Mouse (Mus musculus): ENCODE data around the gene Mark2.

Mark2 gene

GRCm38 (mm10) chr19:7295959-7296358 lies 45.7 kb downstream of the Mark2 start:
- Histone ChIP-seq H3K9me3 (ENCODE audit: low read length) (no peaks in the 10 kb centered on the region), H3K4me1 (replicated peaks; ENCODE audit: low read depth, low read length) (peaks cover 68% of the 10 kb centered on the region)

GRCm38 (mm10) chr19:7295071-7295658 lies 46.5 kb downstream of the Mark2 start:
- H3K4me3 ChIP-seq (replicated peaks; ENCODE audit: low read length), result peak overlapping the region; percentile 64
- peaks cover 76% of the 10 kb centered on the region for H3K4me1 ChIP-seq (replicated peaks; ENCODE audit: low read depth, low read length)
- H3K36me3 ChIP-seq (ENCODE audit: insufficient read depth, low read length), result peaks cover 87% of the 10 kb centered on the region
- H3K27me3 ChIP-seq (ENCODE audit: insufficient read depth, low read length), result no peaks in the 10 kb centered on the region
- no peaks in the 10 kb centered on the region for H3K9me3 ChIP-seq (ENCODE audit: low read length)
- TF ChIP-seq POU5F1 (IDR thresholded peaks at IDR 0.05; ENCODE audit: borderline replicate concordance, low read length) (no peak), NANOG (IDR thresholded peaks at IDR 0.05; ENCODE audit: borderline replicate concordance, low read length) (no peak), CTCF (conservative IDR thresholded peaks at IDR 0.05; ENCODE audit: low read length) (no peak)

More at GRCm38 (mm10) chr19:7295959-7296358, 45.7 kb downstream of the Mark2 start:
- Histone ChIP-seq H3K27me3 (ENCODE audit: insufficient read depth, low read length) (no peaks in the 10 kb centered on the region), H3K4me3 (replicated peaks; ENCODE audit: low read length) (peak overlapping the region; percentile 64), H3K36me3 (ENCODE audit: insufficient read depth, low read length) (peaks cover 85% of the 10 kb centered on the region)
- TF ChIP-seq CTCF (conservative IDR thresholded peaks at IDR 0.05; ENCODE audit: low read length) (no peak), NANOG (IDR thresholded peaks at IDR 0.05; ENCODE audit: borderline replicate concordance, low read length) (no peak), POU5F1 (IDR thresholded peaks at IDR 0.05; ENCODE audit: borderline replicate concordance, low read length) (no peak)

DNA sequence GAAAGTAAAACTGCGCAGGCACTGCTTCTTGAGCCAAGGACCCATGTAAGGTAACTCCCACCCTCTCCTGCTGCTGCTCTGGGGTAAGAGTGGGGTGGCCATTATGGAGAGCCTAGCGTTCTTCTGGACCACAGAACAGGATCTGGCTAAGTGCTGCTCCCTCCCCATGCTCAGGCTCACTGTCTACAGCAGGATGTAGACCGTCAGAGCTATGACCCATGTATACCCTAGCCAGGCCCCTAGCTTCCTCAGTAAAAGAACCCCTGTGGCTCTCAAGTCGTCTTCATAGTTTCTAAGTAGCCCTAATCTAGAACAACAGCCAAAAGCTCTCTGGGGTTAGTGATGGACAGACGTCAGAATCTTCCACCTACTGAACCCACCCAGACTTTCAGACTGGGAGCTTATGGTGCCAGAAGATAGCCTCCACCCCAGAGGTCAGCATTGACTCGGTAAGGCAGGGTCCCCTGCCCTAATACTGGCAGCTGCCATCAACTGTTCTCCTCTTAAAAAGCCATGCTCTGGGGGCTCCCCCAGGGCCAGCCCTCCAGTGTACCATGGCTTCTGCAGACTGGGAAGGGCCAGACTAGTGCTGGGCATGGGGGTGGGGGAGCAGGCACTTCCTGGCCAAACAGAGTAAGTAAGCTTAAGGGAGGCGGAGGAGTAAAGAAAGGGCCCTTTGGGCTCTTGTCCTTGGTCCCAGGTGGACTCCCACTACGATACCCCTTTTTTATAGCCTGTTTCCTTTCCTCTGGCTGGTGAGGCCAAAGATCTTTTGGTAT lies 47.4 kb downstream of the Mark2 start:
- peaks cover 76% of the 10 kb centered on the region for H3K4me1 ChIP-seq (replicated peaks; ENCODE audit: low read depth, low read length)
- H3K36me3 ChIP-seq (ENCODE audit: insufficient read depth, low read length), result peaks cover 87% of the 10 kb centered on the region
- no peaks in the 10 kb centered on the region for H3K27me3 ChIP-seq (ENCODE audit: insufficient read depth, low read length)
- peak overlapping the region; percentile 64 for H3K4me3 ChIP-seq (replicated peaks; ENCODE audit: low read length)
- H3K9me3 ChIP-seq (ENCODE audit: low read length), result no peaks in the 10 kb centered on the region
- TF ChIP-seq CTCF (conservative IDR thresholded peaks at IDR 0.05; ENCODE audit: low read length) (no peak), POU5F1 (IDR thresholded peaks at IDR 0.05; ENCODE audit: borderline replicate concordance, low read length) (no peak), NANOG (IDR thresholded peaks at IDR 0.05; ENCODE audit: borderline replicate concordance, low read length) (no peak)

DNA sequence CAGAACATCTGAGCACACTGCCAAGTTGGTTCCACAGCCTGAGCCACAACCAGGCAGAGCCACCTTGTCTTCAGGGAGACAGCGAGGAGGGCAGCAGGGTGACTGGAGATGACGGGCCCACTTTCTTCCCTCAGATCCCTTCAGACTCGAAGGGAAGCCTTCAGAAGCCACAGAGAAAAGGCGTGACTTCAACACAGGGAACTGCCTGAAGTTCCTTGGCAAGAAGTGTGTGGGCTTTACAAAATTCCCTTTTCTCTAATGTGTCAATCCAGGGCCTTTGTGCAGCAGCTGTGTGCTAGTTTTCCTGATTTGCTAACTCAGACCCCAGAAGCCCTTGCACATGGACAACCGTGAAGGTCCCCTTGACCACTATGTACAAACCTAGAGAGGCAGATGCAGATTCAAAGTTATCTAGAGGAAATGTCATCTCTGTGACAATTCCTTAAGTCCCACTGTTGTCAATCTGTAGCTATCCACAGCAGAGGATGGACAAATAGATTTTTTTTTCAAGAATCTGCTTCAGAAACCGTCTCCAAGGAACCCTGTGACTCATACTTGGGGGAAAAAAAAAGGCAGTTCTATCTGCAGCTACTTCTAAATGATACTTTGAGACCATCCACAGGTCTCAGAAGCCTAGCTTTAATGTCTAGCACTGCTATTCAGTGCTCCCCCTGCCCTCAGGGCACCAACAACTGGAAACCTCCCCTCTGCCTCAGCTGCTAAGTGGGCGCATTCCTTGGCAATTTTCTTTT lies 49.5 kb downstream of the Mark2 start:
- peaks cover 86% of the 10 kb centered on the region for H3K36me3 ChIP-seq (ENCODE audit: insufficient read depth, low read length)
- no peaks in the 10 kb centered on the region for H3K9me3 ChIP-seq (ENCODE audit: low read length)
- peaks cover 66% of the 10 kb centered on the region for H3K4me1 ChIP-seq (replicated peaks; ENCODE audit: low read depth, low read length)
- TF ChIP-seq CTCF (conservative IDR thresholded peaks at IDR 0.05; ENCODE audit: low read length) (no peak), POU5F1 (IDR thresholded peaks at IDR 0.05; ENCODE audit: borderline replicate concordance, low read length) (no peak), NANOG (IDR thresholded peaks at IDR 0.05; ENCODE audit: borderline replicate concordance, low read length) (no peak)
- H3K27me3 ChIP-seq (ENCODE audit: insufficient read depth, low read length), result no peaks in the 10 kb centered on the region
- H3K4me3 ChIP-seq (replicated peaks; ENCODE audit: low read length), result no peak overlapping the region

- Histone ChIP-seq H3K9me3 (ENCODE audit: low read length) (no peaks in the 10 kb centered on the region), H3K27me3 (ENCODE audit: insufficient read depth, low read length) (no peaks in the 10 kb centered on the region), H3K4me1 (replicated peaks; ENCODE audit: low read depth, low read length) (peaks cover 45% of the 10 kb centered on the region), H3K36me3 (ENCODE audit: insufficient read depth, low read length) (peaks cover 93% of the 10 kb centered on the region), H3K4me3 (replicated peaks; ENCODE audit: low read length) (no peak overlapping the region)
- TF ChIP-seq POU5F1 (IDR thresholded peaks at IDR 0.05; ENCODE audit: borderline replicate concordance, low read length) (no peak), NANOG (IDR thresholded peaks at IDR 0.05; ENCODE audit: borderline replicate concordance, low read length) (no peak), CTCF (conservative IDR thresholded peaks at IDR 0.05; ENCODE audit: low read length) (no peak)
These were observed 51.9 kb downstream of the Mark2 start for GRCm38 (mm10) chr19:7289767-7290166.

DNA sequence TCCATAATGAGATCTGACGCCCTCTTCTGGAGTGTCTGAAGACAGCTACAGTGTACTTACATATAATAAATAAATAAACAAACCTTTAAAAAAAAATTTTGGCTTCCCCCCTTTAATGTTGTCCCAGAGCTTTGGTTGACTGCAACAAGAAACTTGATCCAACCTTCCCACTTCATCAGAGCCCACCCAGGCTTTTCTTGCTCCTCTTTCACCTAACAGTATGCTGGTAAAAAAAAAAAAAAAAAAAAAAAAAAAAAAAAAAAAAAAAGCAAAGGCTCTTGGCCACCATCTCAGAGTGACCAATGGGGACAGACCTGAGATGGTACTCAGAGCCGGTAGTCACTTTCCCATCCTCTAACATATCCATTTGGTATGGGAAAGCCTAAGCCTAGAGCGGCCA lies 53.4 kb downstream of the Mark2 start:
- H3K4me3 ChIP-seq (replicated peaks; ENCODE audit: low read length), result no peak overlapping the region
- no peaks in the 10 kb centered on the region for H3K27me3 ChIP-seq (ENCODE audit: insufficient read depth, low read length)
- no peak for TF ChIP-seq NANOG (IDR thresholded peaks at IDR 0.05; ENCODE audit: borderline replicate concordance, low read length)
- no peak for TF ChIP-seq CTCF (conservative IDR thresholded peaks at IDR 0.05; ENCODE audit: low read length)
- no peak for TF ChIP-seq POU5F1 (IDR thresholded peaks at IDR 0.05; ENCODE audit: borderline replicate concordance, low read length)

DNA sequence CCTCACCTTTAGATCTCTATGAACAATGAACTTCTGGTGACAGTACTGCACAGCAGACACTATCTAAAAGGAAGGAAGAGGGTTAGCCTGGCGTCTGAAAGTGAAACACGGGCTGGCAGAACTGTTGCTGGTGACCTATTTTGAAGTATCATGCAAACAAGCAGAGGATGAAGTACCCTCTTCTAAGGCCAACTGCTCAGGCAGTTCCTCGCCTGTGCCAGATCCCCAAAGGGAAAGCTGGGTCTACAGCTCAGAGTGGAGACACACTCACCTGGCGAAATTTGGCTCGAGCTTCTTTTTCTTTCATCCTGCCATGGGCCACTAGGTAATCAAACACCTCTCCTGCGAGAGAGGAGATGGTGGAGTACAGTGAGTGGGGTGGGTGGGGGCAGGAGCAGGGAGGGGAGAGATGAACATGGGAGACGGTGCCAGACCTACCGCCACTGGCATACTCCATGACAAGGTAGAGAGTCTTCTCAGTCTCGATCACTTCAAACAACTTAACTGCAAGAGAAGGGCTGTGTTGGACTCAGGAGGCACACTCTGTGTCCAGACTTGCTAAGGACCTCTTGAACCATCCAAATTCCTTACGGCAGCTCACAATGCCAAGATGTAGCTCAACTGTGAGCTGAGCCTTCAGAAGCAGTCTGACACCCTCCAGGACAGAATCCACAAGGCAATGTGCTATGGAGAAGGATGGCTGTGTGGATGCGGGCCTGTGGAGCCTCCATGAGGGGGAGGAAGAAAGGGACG lies 54.9 kb downstream of the Mark2 start:
- H3K4me1 ChIP-seq (replicated peaks; ENCODE audit: low read depth, low read length), result peaks cover 36% of the 10 kb centered on the region
- H3K9me3 ChIP-seq (ENCODE audit: low read length), result no peaks in the 10 kb centered on the region
- no peaks in the 10 kb centered on the region for H3K27me3 ChIP-seq (ENCODE audit: insufficient read depth, low read length)
- H3K36me3 ChIP-seq (ENCODE audit: insufficient read depth, low read length), result peaks cover 97% of the 10 kb centered on the region
- H3K4me3 ChIP-seq (replicated peaks; ENCODE audit: low read length), result no peak overlapping the region
- TF ChIP-seq POU5F1 (IDR thresholded peaks at IDR 0.05; ENCODE audit: borderline replicate concordance, low read length), result no peak
- no peak for TF ChIP-seq NANOG (IDR thresholded peaks at IDR 0.05; ENCODE audit: borderline replicate concordance, low read length)
- TF ChIP-seq CTCF (conservative IDR thresholded peaks at IDR 0.05; ENCODE audit: low read length), result no peak

More for the DNA sequence above, 53.4 kb downstream of the Mark2 start:
- peaks cover 96% of the 10 kb centered on the region for H3K36me3 ChIP-seq (ENCODE audit: insufficient read depth, low read length)
- peaks cover 35% of the 10 kb centered on the region for H3K4me1 ChIP-seq (replicated peaks; ENCODE audit: low read depth, low read length)
- H3K9me3 ChIP-seq (ENCODE audit: low read length), result no peaks in the 10 kb centered on the region

All from E14TG2a.4 (cell line).